Comparison of ENCODE assay signal across 8 mouse cellular contexts in genomic region chr2:181364860-181365596, GRCm38 (mm10). TPM values are rescaled to one million over a fixed set of nuclear protein-coding genes. Genes with fewer than 3 reads are reported as not detected.
DNase-seq lines count a peak whose midpoint lies in the region; ATAC-seq and TF ChIP-seq lines count a peak whose summit lies in the region.

Gene Zgpat, plus strand, starts transcription at chr2:181364928.
Gene Arfrp1, minus strand, starts transcription at chr2:181365404.

- under 1% methylated on average over 29 of the region's 71 CpGs for whole genome bisulfite sequencing in embryonic facial prominence, embryonic 14.5 days
- WGBS in limb, embryonic 14.5 days = 1% methylated on average over 49 of the region's 71 CpGs
- WGBS in midbrain, postnatal 0 days = under 1% methylated on average over 63 of the region's 71 CpGs

- no peaks in the 10 kb centered on the region for H3K9me3 ChIP-seq in embryonic facial prominence, embryonic 14.5 days (ENCODE audit: control insufficient read depth, low read length)
- no peaks in the 10 kb centered on the region for H3K9me3 ChIP-seq in limb, embryonic 14.5 days (ENCODE audit: control insufficient read depth, low read length)
- H3K9me3 ChIP-seq in midbrain, postnatal 0 days (ENCODE audit: low read length) = no peaks in the 10 kb centered on the region

- peak; percentile 92 for ATAC-seq in embryonic facial prominence, embryonic 14.5 days (ENCODE audit: low read depth)
- peak; percentile 90 for ATAC-seq in limb, embryonic 14.5 days (ENCODE audit: low FRiP score, low read depth)
- ATAC-seq in midbrain, postnatal 0 days (ENCODE audit: low FRiP score) = peak; percentile 90

- peak; percentile 23; the same call in 1 of the 2 replicates for TF ChIP-seq CTCF in midbrain, postnatal 0 days (IDR thresholded peaks at IDR 0.05)

- peak within 1 kb of the TSS; percentile 76 for H3K4me2 ChIP-seq in embryonic facial prominence, embryonic 14.5 days (ENCODE audit: low read depth, low read length)
- H3K4me2 ChIP-seq in limb, embryonic 14.5 days (replicated peaks; ENCODE audit: low read depth, low read length, severe bottlenecking) = peak within 1 kb of the TSS; percentile 91
- peak within 1 kb of the TSS; percentile 98 for H3K4me2 ChIP-seq in midbrain, postnatal 0 days (ENCODE audit: low read depth, low read length, poor library complexity, severe bottlenecking)

- peak within 1 kb of the TSS; percentile 90 for H3K9ac ChIP-seq in embryonic facial prominence, embryonic 14.5 days (ENCODE audit: low read depth, low read length)
- H3K9ac ChIP-seq in limb, embryonic 14.5 days (ENCODE audit: low read depth, low read length, severe bottlenecking) = peak within 1 kb of the TSS; percentile 88
- peak within 1 kb of the TSS; percentile 86 for H3K9ac ChIP-seq in midbrain, postnatal 0 days (replicated peaks; ENCODE audit: low read length, poor library complexity, severe bottlenecking)

- H3K4me1 ChIP-seq in embryonic facial prominence, embryonic 14.5 days (ENCODE audit: control insufficient read depth, insufficient read depth, low read length) = peaks cover 22% of the 10 kb centered on the region
- H3K4me1 ChIP-seq in limb, embryonic 14.5 days (ENCODE audit: control insufficient read depth, insufficient read depth, low read length) = peaks cover 18% of the 10 kb centered on the region
- peaks cover 16% of the 10 kb centered on the region for H3K4me1 ChIP-seq in midbrain, postnatal 0 days (ENCODE audit: insufficient read depth, low read length)

- peaks cover 57% of the 10 kb centered on the region for H3K36me3 ChIP-seq in embryonic facial prominence, embryonic 14.5 days (ENCODE audit: control insufficient read depth, insufficient read depth, low read length)
- H3K36me3 ChIP-seq in limb, embryonic 14.5 days (ENCODE audit: control insufficient read depth, insufficient read depth, low read length) = peaks cover 41% of the 10 kb centered on the region
- peaks cover 25% of the 10 kb centered on the region for H3K36me3 ChIP-seq in midbrain, postnatal 0 days (ENCODE audit: insufficient read depth, low read length)

- H3K4me3 ChIP-seq in embryonic facial prominence, embryonic 14.5 days (ENCODE audit: low read depth, low read length) = peak within 1 kb of the TSS; percentile 89
- peak within 1 kb of the TSS; percentile 85 for H3K4me3 ChIP-seq in limb, embryonic 14.5 days (replicated peaks; ENCODE audit: low read length)
- H3K4me3 ChIP-seq in midbrain, postnatal 0 days (ENCODE audit: low read depth, low read length) = peak within 1 kb of the TSS; percentile 83

- H3K27ac ChIP-seq in embryonic facial prominence, embryonic 14.5 days (replicated peaks; ENCODE audit: low read depth, low read length) = peak within 1 kb of the TSS; percentile 84
- peak within 1 kb of the TSS; percentile 78 for H3K27ac ChIP-seq in limb, embryonic 14.5 days (replicated peaks; ENCODE audit: low read depth, low read length)
- H3K27ac ChIP-seq in midbrain, postnatal 0 days (ENCODE audit: low read depth, low read length) = peak within 1 kb of the TSS; percentile 92

- TF ChIP-seq POLR2A in limb, embryonic 14.5 days (IDR thresholded peaks at IDR 0.05; ENCODE audit: borderline replicate concordance, extremely low read depth, insufficient read depth, insufficient read length) = peak; percentile 74; the same call in 1 of the 2 replicates

- no peaks in the 10 kb centered on the region for H3K27me3 ChIP-seq in embryonic facial prominence, embryonic 14.5 days (replicated peaks; ENCODE audit: control insufficient read depth, insufficient read depth, low read length)
- H3K27me3 ChIP-seq in limb, embryonic 14.5 days (ENCODE audit: control insufficient read depth, insufficient read depth, low read length) = no peaks in the 10 kb centered on the region
- no peaks in the 10 kb centered on the region for H3K27me3 ChIP-seq in midbrain, postnatal 0 days (ENCODE audit: insufficient read depth, low read length)

- DNase-seq in 3T3-L1 (ENCODE audit: low read depth, low spot score) = peak; percentile 90
- peak; percentile 67 to 68 for DNase-seq in adrenal gland, postnatal 4 days (ENCODE audit: low spot score in 2 of 2)
- DNase-seq in embryonic facial prominence, embryonic 14.5 days (ENCODE audit: low spot score) = peak; percentile 91
- peak; percentile 90 for DNase-seq in heart, adult 8-10 months (ENCODE audit: low spot score)
- peak; percentile 89 for DNase-seq in kidney, adult 9 months
- peak; percentile 83 for DNase-seq in limb, embryonic 14.5 days (ENCODE audit: low spot score)
- peak; percentile 90 for DNase-seq in midbrain, postnatal 0 days (ENCODE audit: low spot score)
- peak; percentile 76 to 83 for DNase-seq in spleen, postnatal 14 days (ENCODE audit: low spot score in 2 of 2)

RNA-seq across cellular contexts. Expression of gene Zgpat, which starts in this region (rescaled TPM):
- 10 to 100 TPM; 37.0 to 42.4 TPM for total RNA-seq in adrenal gland, postnatal 4 days (2021)
- polyA plus RNA-seq in embryonic facial prominence, embryonic 14.5 days (2014; fragmentation: Nextera tagmentation; extraction: Ambion mirVana) = 30.1 and 36.6 TPM in 2 replicates
- 10 to 100 TPM; 17.4 to 22.9 (median 18.1) TPM for total RNA-seq in heart, adult 8-10 months (2022)
- polyA plus RNA-seq in limb, embryonic 14.5 days (2012; rRNA removed) = 57.4 and 67.9 TPM in 2 replicates
- 37.3 and 47.6 TPM in 2 replicates for polyA plus RNA-seq in limb, embryonic 14.5 days (2014; fragmentation: Nextera tagmentation; extraction: Ambion mirVana)
- 79.2 and 102 TPM in 2 replicates for total RNA-seq in midbrain, postnatal 0 days (2014; rRNA removed)
- polyA plus RNA-seq in midbrain, postnatal 0 days (2015; fragmentation: Nextera tagmentation; extraction: Ambion mirVana) = 44.3 and 48.8 TPM in 2 replicates

RNA-seq across cellular contexts. Expression of gene Arfrp1, which starts in this region (rescaled TPM):
- total RNA-seq in adrenal gland, postnatal 4 days (2021) = 10 to 100 TPM; 43.6 to 48.9 TPM
- polyA plus RNA-seq in embryonic facial prominence, embryonic 14.5 days (2014; fragmentation: Nextera tagmentation; extraction: Ambion mirVana) = 43.7 and 48.1 TPM in 2 replicates
- total RNA-seq in heart, adult 8-10 months (2022) = 10 to 100 TPM; 50.2 to 56.0 (median 53.9) TPM
- polyA plus RNA-seq in limb, embryonic 14.5 days (2012; rRNA removed) = 81.0 and 89.9 TPM in 2 replicates
- 50.0 and 54.7 TPM in 2 replicates for polyA plus RNA-seq in limb, embryonic 14.5 days (2014; fragmentation: Nextera tagmentation; extraction: Ambion mirVana)
- 25.4 and 27.2 TPM in 2 replicates for total RNA-seq in midbrain, postnatal 0 days (2014; rRNA removed)
- 72.1 and 77.1 TPM in 2 replicates for polyA plus RNA-seq in midbrain, postnatal 0 days (2015; fragmentation: Nextera tagmentation; extraction: Ambion mirVana)

Comparison
In these comparisons a context has a peak if more than half of its experiments do, and no peak if none do; other contexts are left out.
1. Peak in every context shown above with its lines: DNase-seq, ATAC-seq, H3K4me3 ChIP-seq and H3K27ac ChIP-seq.